Mouse (Mus musculus) layer of hippocampus, adult 11-12 months (tissue): ENCODE measurements around the gene Arl14.
"Not testable (repeated sequence)": the region's sequence is repeated elsewhere in the genome, so short reads cannot be mapped to it uniquely, and the experiment has no call there.

Experiments used
- DNase-seq: peaks from one replicate; pipeline ENCODE4 v3.0.0; 2022; ENCODE audit warnings: low spot score

Arl14 gene

GRCm38 (mm10) chr3:69213465-69213864 is 8.8 kb upstream of the Arl14 start:
- DNase-seq = no peak

GRCm38 (mm10) chr3:69214566-69214965 is 7.7 kb upstream of the Arl14 start:
- no peak for DNase-seq

GRCm38 (mm10) chr3:69222502-69222900 is 282 bp downstream of the Arl14 start:
- no peak for DNase-seq

DNA sequence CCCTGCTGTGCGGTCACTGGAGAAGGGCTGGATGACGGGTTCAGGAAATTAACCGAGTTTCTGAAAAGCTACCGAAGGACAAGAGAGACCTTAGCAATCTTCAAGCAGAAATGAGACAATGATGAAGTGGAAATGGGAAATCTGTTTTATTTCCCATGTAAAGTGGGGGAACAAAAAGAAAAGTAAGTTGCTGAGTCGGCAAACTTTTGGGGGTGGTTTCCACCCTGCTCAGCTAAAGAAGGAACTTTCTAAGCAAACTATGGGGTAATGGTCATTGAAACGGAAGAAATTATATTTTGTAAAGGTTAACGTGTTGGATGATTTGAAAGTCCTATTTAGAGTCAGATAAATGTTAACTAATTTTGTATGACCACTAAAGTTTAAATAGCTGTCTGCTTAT is 768 bp downstream of the Arl14 start:
- DNase-seq = no peak

DNA sequence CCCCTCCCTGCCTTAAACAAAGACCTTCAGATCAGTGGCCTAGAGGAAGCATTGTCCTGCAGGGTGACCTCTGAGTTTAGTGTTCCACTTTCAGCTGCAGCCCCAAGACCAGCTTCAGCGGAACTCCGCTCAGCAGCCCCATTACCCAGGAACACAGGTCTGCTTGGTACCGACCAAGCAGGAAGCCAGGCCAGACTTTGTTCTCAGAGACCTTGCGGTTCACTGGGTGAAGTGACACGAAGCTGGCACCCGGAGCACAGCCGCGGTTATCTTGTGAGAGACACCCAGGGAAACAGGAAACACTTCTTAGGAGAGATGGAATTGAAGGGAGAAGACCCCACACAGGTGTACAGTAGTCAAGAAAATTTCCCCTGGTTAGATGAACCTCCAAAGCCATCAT is 1.4 kb downstream of the Arl14 start:
- DNase-seq = no peak

GRCm38 (mm10) chr3:69225019-69225418 is 2.8 kb downstream of the Arl14 start:
- DNase-seq = no peak

DNA sequence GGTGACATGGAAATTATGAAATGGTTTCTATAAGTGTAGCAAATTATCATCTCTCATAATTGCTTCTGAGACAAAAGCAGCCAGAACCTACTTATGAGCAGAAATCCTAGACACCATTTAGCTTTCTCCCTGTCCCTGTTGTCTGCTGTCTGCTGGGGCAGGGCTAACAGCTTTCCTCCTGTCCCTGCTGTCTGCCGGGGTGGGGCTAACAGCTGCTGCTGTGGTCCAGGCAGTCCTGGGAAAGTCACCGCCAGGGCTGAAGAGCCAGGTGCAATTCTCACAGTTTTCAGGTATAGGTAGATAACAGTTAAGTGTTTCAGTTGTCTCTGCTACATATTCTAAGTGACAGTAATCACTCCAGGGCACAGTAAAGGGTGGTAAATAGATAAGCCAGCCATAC is 4.3 kb downstream of the Arl14 start:
- no peak for DNase-seq

DNA sequence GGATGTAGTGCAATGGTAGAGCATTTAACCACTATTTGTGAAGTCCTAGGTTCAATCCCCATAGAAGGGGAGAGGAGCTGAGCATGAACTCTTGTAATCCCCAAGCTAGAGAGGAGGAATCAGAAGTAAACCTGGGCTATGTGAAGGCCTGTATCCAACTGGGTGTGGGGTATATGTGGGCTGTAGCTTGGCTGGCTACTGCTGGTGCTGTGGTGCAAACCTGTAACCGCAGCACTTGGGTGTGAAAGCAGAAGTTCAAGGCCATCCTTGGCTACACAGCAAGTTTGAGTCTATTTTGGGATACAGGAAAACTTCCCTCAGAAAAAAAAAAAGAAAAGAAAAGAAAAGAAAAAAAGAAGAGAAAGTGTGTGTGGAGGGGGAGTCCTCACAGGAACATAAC is 5.8 kb downstream of the Arl14 start:
- no peak for DNase-seq

GRCm38 (mm10) chr3:69231522-69232138 is 9.4 kb downstream of the Arl14 start:
- no peak for DNase-seq

- DNase-seq = not testable (repeated sequence)
Observed at GRCm38 (mm10) chr3:69233552-69234189, 11.5 kb downstream of the Arl14 start.

- no peak for DNase-seq
Observed at GRCm38 (mm10) chr3:69234525-69234924, 12.3 kb downstream of the Arl14 start.

GRCm38 (mm10) chr3:69235806-69236205 is 13.6 kb downstream of the Arl14 start:
- DNase-seq = no peak

- no peak for DNase-seq
Observed at GRCm38 (mm10) chr3:69236491-69236890, 14.3 kb downstream of the Arl14 start.

DNA sequence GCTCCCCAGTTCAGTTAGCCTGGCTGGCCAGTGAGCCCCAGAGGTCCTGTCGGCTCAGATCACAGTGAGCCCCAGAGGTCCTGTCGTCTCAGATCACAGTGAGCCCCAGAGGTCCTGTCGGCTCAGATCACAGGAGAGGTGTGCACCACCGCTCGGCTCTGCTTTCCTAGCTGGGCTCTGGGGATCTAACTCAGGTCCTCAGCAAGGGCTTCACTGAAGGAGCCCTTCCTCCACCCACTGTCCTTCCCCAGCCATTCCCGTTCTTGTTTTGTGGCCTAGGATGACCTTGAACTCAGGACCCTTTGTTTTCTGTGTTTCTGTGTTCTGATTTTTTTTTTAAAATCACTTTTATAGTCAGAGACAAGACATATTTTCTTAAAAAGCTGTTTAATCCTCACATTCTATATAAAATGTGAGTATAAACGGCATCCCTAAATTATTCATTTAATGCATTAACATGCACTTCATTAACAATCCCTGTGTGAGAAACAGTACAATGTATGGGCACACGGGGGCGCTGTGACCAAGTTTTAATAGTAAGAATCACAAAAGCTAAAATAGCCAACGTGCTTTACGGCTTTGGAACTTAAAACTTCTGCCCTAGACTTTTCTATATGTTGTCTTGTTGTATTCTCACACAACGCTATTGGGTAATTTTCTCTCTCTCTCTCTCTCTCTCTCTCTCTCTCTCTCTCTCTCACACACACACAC is 16.1 kb downstream of the Arl14 start:
- peak; percentile 77 for DNase-seq

GRCm38 (mm10) chr3:69239246-69239645 is 17.0 kb downstream of the Arl14 start:
- no peak for DNase-seq

DNA sequence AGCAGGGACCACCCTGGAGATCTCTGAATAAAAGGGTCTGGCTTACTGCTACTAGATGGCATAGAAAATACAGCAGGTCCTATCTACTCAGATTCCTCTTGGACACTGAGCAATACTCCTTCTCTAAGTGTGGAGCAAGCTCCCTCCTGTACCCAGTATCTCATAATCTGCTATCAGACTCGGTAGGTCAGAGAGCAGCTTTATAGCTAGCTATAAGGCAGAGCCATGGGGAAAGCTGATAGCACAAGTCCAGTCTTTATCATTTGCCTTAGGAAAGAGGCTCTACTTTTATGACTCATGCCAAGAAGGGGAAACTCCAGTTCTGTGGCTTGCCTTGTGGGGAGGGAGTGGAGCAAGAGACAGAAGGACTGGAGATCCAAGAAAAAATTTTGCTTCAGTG is 18.8 kb downstream of the Arl14 start:
- no peak for DNase-seq

DNA sequence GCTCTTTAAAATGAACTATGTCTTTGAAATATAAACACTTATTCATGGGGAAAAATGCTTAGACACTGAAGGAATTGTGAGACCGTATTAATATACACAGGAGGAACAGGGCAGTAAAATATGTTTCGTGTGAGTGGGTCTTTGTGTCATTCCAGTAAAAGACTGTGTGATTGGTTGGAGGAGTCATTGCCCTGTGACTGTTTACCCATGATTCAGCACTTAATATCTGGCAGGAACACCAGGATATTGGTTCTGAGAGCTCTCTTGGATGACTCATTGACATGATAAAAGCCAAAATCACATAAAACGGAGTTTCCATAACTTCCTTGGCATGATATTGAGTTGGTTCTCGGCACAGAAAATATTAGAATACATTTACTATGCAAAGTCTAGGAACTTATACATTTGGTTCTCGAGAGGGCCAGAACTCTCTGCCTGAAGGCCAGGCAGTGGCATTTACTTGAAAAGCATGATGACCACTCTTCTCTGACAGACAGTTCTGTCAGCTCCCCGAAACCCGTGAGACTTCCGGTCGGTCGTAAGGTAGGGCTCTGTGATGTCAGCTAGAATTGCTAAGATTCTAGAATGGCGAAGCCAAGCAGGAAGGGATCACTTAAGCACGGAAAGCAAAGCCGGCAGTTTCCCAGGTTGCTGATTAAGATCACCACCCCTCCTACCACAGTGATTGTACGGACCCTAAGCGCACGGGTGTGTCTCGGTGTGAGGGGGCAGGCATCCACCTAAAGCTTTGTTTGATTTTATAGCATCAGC is 31.1 kb downstream of the Arl14 start:
- DNase-seq = no peak

GRCm38 (mm10) chr3:69254676-69255075 is 32.5 kb downstream of the Arl14 start:
- DNase-seq = no peak

GRCm38 (mm10) chr3:69257049-69257699 is 35.0 kb downstream of the Arl14 start:
- peak; percentile 20 for DNase-seq

DNA sequence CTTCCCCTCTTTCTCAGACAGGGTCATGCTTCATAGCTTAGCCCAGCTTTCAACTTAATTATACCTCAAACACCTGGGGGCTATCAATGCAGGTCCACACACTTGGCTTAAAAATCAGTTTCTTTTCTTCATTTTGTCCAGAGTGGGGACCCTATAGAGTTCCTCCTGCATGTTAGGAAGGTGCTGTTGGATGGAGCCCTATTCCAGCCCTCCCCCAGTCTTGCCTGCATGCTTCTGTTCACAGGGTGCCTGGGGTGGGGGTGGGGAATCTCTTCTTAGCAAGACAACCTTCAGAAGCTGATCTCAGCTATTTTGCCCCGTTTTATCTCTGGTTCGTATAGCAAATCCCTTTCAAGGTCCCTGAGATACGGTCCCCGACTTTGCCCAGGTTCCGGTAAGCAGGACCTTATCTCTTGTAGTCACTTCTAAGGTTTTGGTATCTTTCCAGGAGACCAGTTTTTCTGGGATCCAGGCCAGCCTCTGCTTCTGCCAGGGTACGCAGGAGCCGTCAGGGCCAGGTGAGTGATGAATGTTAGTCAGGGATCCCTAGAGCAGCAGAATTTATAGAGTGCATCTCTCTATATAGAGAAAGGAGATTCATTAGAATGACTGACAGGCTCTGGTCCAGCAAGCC is 40.9 kb downstream of the Arl14 start:
- DNase-seq = no peak

DNA sequence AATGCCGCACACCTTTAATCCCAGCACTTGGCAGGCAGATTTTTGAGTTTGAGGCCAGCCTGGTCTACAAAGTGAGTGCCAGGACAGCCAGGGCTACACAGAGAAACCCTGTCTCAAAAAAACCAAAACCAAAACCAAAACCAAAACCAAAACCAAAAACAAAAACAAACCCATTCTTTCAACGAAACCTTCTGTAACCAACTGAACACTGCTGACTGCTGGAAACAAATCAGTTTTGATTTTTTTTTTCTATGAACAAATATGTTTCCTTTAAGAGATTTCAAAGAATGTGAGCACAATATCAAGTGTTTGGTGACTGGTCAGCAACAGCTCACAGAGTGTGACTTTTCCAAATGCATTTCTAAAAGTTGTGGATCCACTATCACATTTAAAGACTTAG is 42.1 kb downstream of the Arl14 start:
- DNase-seq = not testable (repeated sequence)

GRCm38 (mm10) chr3:69271812-69272211 is 49.6 kb downstream of the Arl14 start:
- DNase-seq = no peak
